Mouse (Mus musculus) cortical plate, adult 2 months (tissue): ENCODE results near the gene Cyp2r1.

Source experiments
- CTCF ChIP-seq: fragments of 200-500 bp; IDR thresholded peaks from 2 replicates; pipeline ENCODE4 v1.5.1; 2011; ENCODE audit warnings: mild to moderate bottlenecking, control low read depth, low read length; ENCODE audit not compliant: insufficient read depth; ENCODE audit errors: extremely low read depth
- POLR2A ChIP-seq: fragments of 200-500 bp; IDR thresholded peaks from 2 replicates; pipeline ENCODE4 v1.6.1; 2011; ENCODE audit warnings: mild to moderate bottlenecking, low read length, control low read depth; ENCODE audit not compliant: insufficient read depth; ENCODE audit errors: extremely low read depth

- TF ChIP-seq CTCF: no peak
- no peak for TF ChIP-seq POLR2A
Observed at GRCm38 (mm10) chr7:114581200-114581599, 18.4 kb upstream of the Cyp2r1 start.
